Mouse (Mus musculus) intestine, embryonic 14.5 days (tissue): Measurements from ENCODE around the gene Zfp866. TPM values are rescaled to one million over a fixed set of nuclear protein-coding genes. Genes with fewer than 3 reads are reported as not detected.

Experiments used
- ATAC-seq: fragments of 200-750 bp; cut with Nextera tagmentation; replicated peaks from 2 replicates; pipeline ENCODE4 v1.8.0; 2017; ENCODE audit warnings: low read depth, moderate number of reproducible peaks, moderate TSS enrichment, moderate library complexity; ENCODE audit not compliant: low FRiP score, low TSS enrichment
- DNase-seq: peaks from one replicate; pipeline ENCODE4 v3.0.0-alpha.2; 2018; ENCODE audit warnings: low spot score
- H3K27ac ChIP-seq: fragments of 300-500 bp; sonication (generic); 2 replicates; pipeline ENCODE4 v1.5.1; 2014; ENCODE audit warnings: low read depth, mild to moderate bottlenecking, control low read depth
- H3K27me3 ChIP-seq: fragments of 300-500 bp; sonication (generic); replicated peaks from 2 replicates; pipeline ENCODE4 v1.6.1; 2014; ENCODE audit warnings: low read length, control low read depth; ENCODE audit not compliant: control insufficient read depth, insufficient read depth
- H3K36me3 ChIP-seq: fragments of 300-500 bp; sonication (generic); 2 replicates; pipeline ENCODE4 v1.6.1; 2014; ENCODE audit warnings: low read length, control low read depth; ENCODE audit not compliant: control insufficient read depth, insufficient read depth
- H3K4me1 ChIP-seq: fragments of 300-500 bp; sonication (generic); replicated peaks from 2 replicates; pipeline ENCODE4 v1.6.1; 2014; ENCODE audit warnings: low read length, control low read depth, mixed read lengths; ENCODE audit not compliant: control insufficient read depth, insufficient read depth
- H3K4me2 ChIP-seq: fragments of 300-500 bp; sonication (generic); 2 replicates; pipeline ENCODE4 v1.6.1; 2014; ENCODE audit warnings: low read length
- H3K4me3 ChIP-seq: fragments of 300-500 bp; sonication (generic); 2 replicates; pipeline ENCODE4 v1.5.1; 2014; ENCODE audit warnings: low read depth, low read length, control low read depth, mixed read lengths
- H3K9ac ChIP-seq: fragments of 300-500 bp; sonication (generic); 2 replicates; pipeline ENCODE4 v1.6.1; 2014; ENCODE audit warnings: mild to moderate bottlenecking, low read length
- H3K9me3 ChIP-seq: fragments of 300-500 bp; sonication (generic); 2 replicates; pipeline ENCODE4 v1.6.1; 2016; ENCODE audit warnings: low read length, control low read depth; ENCODE audit not compliant: control insufficient read depth
- WGBS: fragments of 180-500 bp; shearing (Covaris S2); extraction: QIAGEN DNeasy Blood & Tissue Kit; methylation state at CpG from one replicate; pipeline ENCODE4 v1.1.7; 2014; 5-methylcytosine and 5-hydroxymethylcytosine counted together
- polyA plus RNA-seq: library from polyadenylated mRNA; unstranded; fragments of >200 nt; fragmentation: Nextera tagmentation; extraction: Ambion mirVana; gene quantifications from 2 replicates; pipeline ENCODE4 v1.2.1, GENCODE M21; 2014

Zfp866 gene
- polyA plus RNA-seq, 1 experiment from 2014 or later = 27.4 TPM

GRCm38 (mm10) chr8:69735495-69735894 is 55.5 kb downstream of the Zfp866 start:
- DNase-seq = no peak
- Histone ChIP-seq H3K36me3 (no peaks in the 10 kb centered on the region), H3K27me3 (no peaks in the 10 kb centered on the region), H3K9ac (no peak overlapping the region), H3K9me3 (no peaks in the 10 kb centered on the region), H3K4me2 (no peak overlapping the region), H3K4me3 (no peak overlapping the region), H3K4me1 (no peaks in the 10 kb centered on the region), H3K27ac (no peak overlapping the region)
- 72% methylated on average over 1 of the region's 1 CpGs for WGBS
- ATAC-seq = no peak

GRCm38 (mm10) chr8:69717232-69717580 is 73.8 kb downstream of the Zfp866 start:
- Histone ChIP-seq H3K4me2 (peak overlapping the region; percentile 44), H3K27ac (peak overlapping the region; percentile 55; the same call in 1 of the 2 replicates), H3K4me3 (peak overlapping the region; percentile 12), H3K27me3 (no peaks in the 10 kb centered on the region), H3K9me3 (no peaks in the 10 kb centered on the region), H3K9ac (no peak overlapping the region), H3K4me1 (peaks cover 15% of the 10 kb centered on the region; the same call in 1 of the 2 replicates), H3K36me3 (peaks cover 11% of the 10 kb centered on the region)
- 43% methylated on average over 5 of the region's 5 CpGs for WGBS
- peak; percentile 38; the same call in 1 of the 2 replicates for ATAC-seq
- no peak for DNase-seq

- peaks cover 15% of the 10 kb centered on the region; the same call in 1 of the 2 replicates for H3K4me1 ChIP-seq
- under 1% methylated on average over 52 of the region's 52 CpGs for WGBS
Observed at GRCm38 (mm10) chr8:69716403-69717231, 74.4 kb downstream of the Zfp866 start.

GRCm38 (mm10) chr8:69715366-69715765 is 75.6 kb downstream of the Zfp866 start:
- Histone ChIP-seq H3K36me3 (peaks cover 23% of the 10 kb centered on the region), H3K27ac (no peak overlapping the region), H3K27me3 (no peaks in the 10 kb centered on the region), H3K4me2 (peak overlapping the region; percentile 65), H3K4me3 (peak overlapping the region; percentile 77), H3K4me1 (peaks cover 15% of the 10 kb centered on the region; the same call in 1 of the 2 replicates), H3K9me3 (no peaks in the 10 kb centered on the region), H3K9ac (peak overlapping the region; percentile 97)
- ATAC-seq = no peak
- 77% methylated on average over 6 of the region's 6 CpGs for WGBS
- no peak for DNase-seq

More at GRCm38 (mm10) chr8:69716403-69717231, 74.4 kb downstream of the Zfp866 start:
- peaks cover 17% of the 10 kb centered on the region for H3K36me3 ChIP-seq
- H3K9ac ChIP-seq = peak overlapping the region; percentile 97
- H3K27ac ChIP-seq = peak overlapping the region; percentile 100
- peak overlapping the region; percentile 65 for H3K4me2 ChIP-seq
- H3K4me3 ChIP-seq = peak overlapping the region; percentile 77
- H3K27me3 ChIP-seq = no peaks in the 10 kb centered on the region
- no peaks in the 10 kb centered on the region for H3K9me3 ChIP-seq
- peak; percentile 95 for DNase-seq
- peak; percentile 99 for ATAC-seq

GRCm38 (mm10) chr8:69713516-69713915 is 77.5 kb downstream of the Zfp866 start:
- Histone ChIP-seq H3K4me1 (peaks cover 15% of the 10 kb centered on the region; the same call in 1 of the 2 replicates), H3K9ac (no peak overlapping the region), H3K4me2 (no peak overlapping the region), H3K4me3 (no peak overlapping the region), H3K27ac (no peak overlapping the region), H3K27me3 (no peaks in the 10 kb centered on the region), H3K36me3 (peaks cover 42% of the 10 kb centered on the region), H3K9me3 (no peaks in the 10 kb centered on the region)
- DNase-seq (no peak), ATAC-seq (no peak)
- WGBS = 86% methylated on average over 8 of the region's 8 CpGs

Other genes starting within 250 kb of the Zfp866 start
- gene Zfp868, start 165.6 kb downstream of the Zfp866 start, polyA plus RNA-seq = 21.3 and 21.4 TPM in 2 replicates
- 1.3 and 1.8 TPM in 2 replicates for gene Zfp964, start 136.7 kb downstream of the Zfp866 start, polyA plus RNA-seq
- gene Zfp869, start 80.5 kb downstream of the Zfp866 start, polyA plus RNA-seq = 28.2 and 28.3 TPM in 2 replicates
- gene Zfp963, start 41.2 kb downstream of the Zfp866 start, polyA plus RNA-seq = 5.6 and 5.8 TPM in 2 replicates
- 0.73 and 1.3 TPM in 2 replicates for gene Gm20422, start 16.3 kb downstream of the Zfp866 start, polyA plus RNA-seq
- gene Atp13a1, start within 50 bp of the Zfp866 start, polyA plus RNA-seq = 52.6 and 55.9 TPM in 2 replicates
- 10.4 and 12.3 TPM in 2 replicates for gene Gmip, start 17.5 kb upstream of the Zfp866 start, polyA plus RNA-seq
- 1.0 and 1.2 TPM in 2 replicates for gene Lpar2, start 31.3 kb upstream of the Zfp866 start, polyA plus RNA-seq
- 5.7 and 6.3 TPM in 2 replicates for gene Pbx4, start 41.3 kb upstream of the Zfp866 start, polyA plus RNA-seq
- 0.44 and 0.57 TPM in 2 replicates for gene Cilp2, start 96.5 kb upstream of the Zfp866 start, polyA plus RNA-seq
- 3.3 and 4.0 TPM in 2 replicates for gene Tssk6, start 111.0 kb upstream of the Zfp866 start, polyA plus RNA-seq
- gene Ndufa13, start 111.4 kb upstream of the Zfp866 start, polyA plus RNA-seq = 215 and 222 TPM in 2 replicates
- 4.1 and 5.0 TPM in 2 replicates for gene Yjefn3, start 111.5 kb upstream of the Zfp866 start, polyA plus RNA-seq
- gene Gatad2a, start 205.2 kb upstream of the Zfp866 start, polyA plus RNA-seq = 51.9 and 57.4 TPM in 2 replicates